In genomic region chr14:57687441-57687840, GRCm38 (mm10) we compare ENCODE assay signal across 33 mouse cellular contexts. TPM values are rescaled to one million over a fixed set of nuclear protein-coding genes. Genes with fewer than 3 reads are reported as not detected.
"Had no signal": no experiment of that assay in that cellular context is flagged by ENCODE, and none has a peak within 500 bp of the region (broad histone marks: within the 10 kb centered on the region; RNA-seq: fewer than 3 reads in every experiment).

No protein-coding gene starts in this region.

- H3K27me3 ChIP-seq: heart, embryonic 13.5 days; heart, embryonic 15.5 days; hindbrain, embryonic 13.5 days; hindbrain, embryonic 15.5 days; kidney, embryonic 15.5 days; limb, embryonic 12.5 days; liver, embryonic 12.5 days had no signal

- H3K9ac ChIP-seq: forebrain, postnatal 0 days; heart, embryonic 13.5 days; heart, embryonic 15.5 days; hindbrain, embryonic 13.5 days; hindbrain, embryonic 15.5 days; kidney, embryonic 15.5 days; limb, embryonic 12.5 days; liver, embryonic 12.5 days had no signal

- DNase-seq: forebrain, postnatal 0 days; gastrocnemius, postnatal 14 days; gastrocnemius, postnatal 36 days; heart, adult 18-20 months; heart, postnatal 14 days; heart, postnatal 36 days; kidney, adult 11 months; kidney, adult 2 months; kidney, adult 9 months; kidney, postnatal 14 days; kidney, postnatal 36 days; layer of hippocampus, adult 9-11 months; layer of hippocampus, postnatal 36 days; left cerebral cortex, postnatal 4 days had no signal

- H3K36me3 ChIP-seq: hindbrain, embryonic 15.5 days had no signal

- ATAC-seq: forebrain, postnatal 0 days; hindbrain, postnatal 0 days; intestine, embryonic 16.5 days; liver, embryonic 12.5 days had no signal

- H3K27ac ChIP-seq: heart, embryonic 13.5 days; heart, embryonic 15.5 days; hindbrain, embryonic 13.5 days; hindbrain, embryonic 15.5 days; hindbrain, postnatal 0 days; kidney, embryonic 15.5 days; kidney, postnatal 0 days; limb, embryonic 12.5 days; liver, embryonic 12.5 days had no signal

- H3K4me1 ChIP-seq: heart, embryonic 13.5 days; heart, embryonic 15.5 days; hindbrain, embryonic 13.5 days; hindbrain, embryonic 15.5 days; limb, embryonic 12.5 days had no signal

- H3K4me2 ChIP-seq: heart, embryonic 13.5 days; heart, embryonic 15.5 days; hindbrain, embryonic 13.5 days; hindbrain, embryonic 15.5 days; kidney, embryonic 15.5 days; limb, embryonic 12.5 days; liver, embryonic 12.5 days had no signal

- H3K9me3 ChIP-seq: heart, embryonic 13.5 days; heart, embryonic 15.5 days; hindbrain, embryonic 13.5 days; hindbrain, embryonic 15.5 days; kidney, embryonic 15.5 days; limb, embryonic 12.5 days; liver, embryonic 12.5 days had no signal

- H3K4me3 ChIP-seq: heart, embryonic 13.5 days; heart, embryonic 15.5 days; hindbrain, embryonic 13.5 days; hindbrain, embryonic 15.5 days; kidney, embryonic 15.5 days; limb, embryonic 12.5 days; liver, embryonic 12.5 days had no signal

RNA-seq across cellular contexts. Expression of gene Gm49361, which starts 58.5 kb away (rescaled TPM):
- total RNA-seq: forebrain, postnatal 0 days; hematopoietic stem cell, adult 5-6 weeks; layer of hippocampus, postnatal 14 days; liver, adult 2 months had no signal
- polyA plus RNA-seq: forebrain, postnatal 0 days; gonadal fat pad, adult 2 months; heart, embryonic 13.5 days; heart, embryonic 15.5 days; heart, postnatal 0 days; hindbrain, embryonic 11.5 days; hindbrain, embryonic 13.5 days; hindbrain, embryonic 15.5 days; hindbrain, postnatal 0 days; intestine, embryonic 14.5 days; intestine, embryonic 16.5 days; kidney, adult 2 months; kidney, embryonic 15.5 days; kidney, postnatal 0 days; large intestine, adult 2 months; limb, embryonic 12.5 days; limb, embryonic 14.5 days; liver, adult 2 months; liver, embryonic 12.5 days had no signal
